8 mouse cellular contexts compared by ENCODE assay signal in the genomic region with DNA sequence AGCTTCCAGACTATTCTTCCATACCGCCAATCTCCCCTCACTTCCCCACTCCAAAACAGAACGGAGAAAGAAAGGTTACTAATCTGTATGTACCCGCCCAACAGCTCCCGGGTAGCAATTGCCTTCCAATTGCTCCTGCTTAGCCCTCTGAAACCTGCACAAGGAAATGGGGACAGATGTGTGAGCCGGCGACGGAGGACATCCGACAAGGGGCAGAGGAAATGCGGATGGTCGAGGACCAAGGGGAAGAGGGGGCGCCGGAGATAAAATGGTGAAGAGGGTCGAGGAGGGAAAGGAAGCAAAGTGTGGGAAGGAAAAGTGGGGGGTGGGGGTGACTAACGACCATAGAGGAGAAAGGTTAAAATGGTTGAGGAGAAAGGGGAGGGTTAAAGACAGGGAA. TPM values are rescaled to one million over a fixed set of nuclear protein-coding genes. Genes with fewer than 3 reads are reported as not detected.
DNase-seq lines count a peak whose midpoint lies in the region; ATAC-seq lines count a peak whose summit lies in the region.

No protein-coding gene starts in this region.

- ATAC-seq in kidney, embryonic 15.5 days (replicated peaks; ENCODE audit: low FRiP score), result 0 out of 2 replicates have a peak, but pooled peaks have one; percentile 12
- ATAC-seq in forebrain, embryonic 11.5 days (replicated peaks; ENCODE audit: low FRiP score), result 0 out of 2 replicates have a peak, but pooled peaks have one; percentile 4
- no peak for ATAC-seq in monocyte, adult 5-6 weeks (replicated peaks; ENCODE audit: insufficient number of reproducible peaks, low FRiP score, low TSS enrichment, poor library complexity, severe bottlenecking)

- 0 out of 2 replicates have a peak, but pooled peaks cover 3% of the 10 kb centered on the region for H3K9me3 ChIP-seq in kidney, embryonic 15.5 days (replicated peaks)
- no peaks in the 10 kb centered on the region for H3K9me3 ChIP-seq in forebrain, embryonic 11.5 days (ENCODE audit: control insufficient read depth, low read length)

- no peaks in the 10 kb centered on the region for H3K36me3 ChIP-seq in kidney, embryonic 15.5 days
- H3K36me3 ChIP-seq in forebrain, embryonic 11.5 days (ENCODE audit: control insufficient read depth, insufficient read depth, low read length), result no peaks in the 10 kb centered on the region; the same call in 1 of the 2 replicates

- peaks cover 16% of the 10 kb centered on the region for H3K4me1 ChIP-seq in kidney, embryonic 15.5 days
- no peaks in the 10 kb centered on the region for H3K4me1 ChIP-seq in forebrain, embryonic 11.5 days (replicated peaks; ENCODE audit: control insufficient read depth, insufficient read depth, low read length)

- H3K4me2 ChIP-seq in kidney, embryonic 15.5 days, result peak overlapping the region; percentile 65
- peak overlapping the region; percentile 76 for H3K4me2 ChIP-seq in forebrain, embryonic 11.5 days (ENCODE audit: low read depth, low read length, severe bottlenecking)

- H3K9ac ChIP-seq in kidney, embryonic 15.5 days, result peak overlapping the region; percentile 90
- peak overlapping the region; percentile 89 for H3K9ac ChIP-seq in forebrain, embryonic 11.5 days (ENCODE audit: low read length)

- peak overlapping the region; percentile 95 for H3K4me3 ChIP-seq in kidney, embryonic 15.5 days (replicated peaks)
- H3K4me3 ChIP-seq in forebrain, embryonic 11.5 days (ENCODE audit: low read depth, low read length), result peak overlapping the region; percentile 80

- no peaks in the 10 kb centered on the region for H3K27me3 ChIP-seq in kidney, embryonic 15.5 days
- H3K27me3 ChIP-seq in forebrain, embryonic 11.5 days (ENCODE audit: control insufficient read depth, insufficient read depth, low read length), result no peaks in the 10 kb centered on the region

- H3K27ac ChIP-seq in kidney, embryonic 15.5 days, result peak overlapping the region; percentile 95
- H3K27ac ChIP-seq in forebrain, embryonic 11.5 days (ENCODE audit: low read depth, low read length), result peak overlapping the region; percentile 81

- no peak for DNase-seq in kidney, adult 11 months
- DNase-seq in adipocyte (ENCODE audit: low spot score), result peak; percentile 19
- DNase-seq in forebrain, embryonic 11.5 days (ENCODE audit: low spot score), result peak; percentile 59
- DNase-seq in kidney, postnatal 4 days, result peak; percentile 38 to 46
- DNase-seq in naive thymus-derived CD4-positive, alpha-beta T cell, adult 2 months (ENCODE audit: low read depth), result peak; percentile 49
- DNase-seq in Muller cell, postnatal 12 days (ENCODE audit: inconsistent ontology term), result no peak

- 1% methylated on average over 14 of the region's 14 CpGs for WGBS in kidney, embryonic 15.5 days
- WGBS in forebrain, embryonic 11.5 days, result under 1% methylated on average over 14 of the region's 14 CpGs

RNA-seq across cellular contexts. Expression of a gene that starts 0.6 kb away (rescaled TPM):
- polyA plus RNA-seq in kidney, embryonic 15.5 days (2015; fragmentation: Nextera tagmentation; extraction: Ambion mirVana), result 10.6 and 12.2 TPM in 2 replicates
- 24.3 and 28.8 TPM in 2 replicates for polyA plus RNA-seq in forebrain, embryonic 11.5 days (2014; fragmentation: Nextera tagmentation; extraction: Ambion mirVana)
- total RNA-seq in monocyte, adult 5-6 weeks (2017), result 21.1 to 28.9 TPM (median 23.0 TPM) in 3 replicates

RNA-seq across cellular contexts. Expression of a gene that starts 27.7 kb away (rescaled TPM):
- polyA plus RNA-seq in kidney, embryonic 15.5 days (2015; fragmentation: Nextera tagmentation; extraction: Ambion mirVana), result 57.3 and 61.0 TPM in 2 replicates
- polyA plus RNA-seq in forebrain, embryonic 11.5 days (2014; fragmentation: Nextera tagmentation; extraction: Ambion mirVana), result 54.5 and 56.8 TPM in 2 replicates
- total RNA-seq in monocyte, adult 5-6 weeks (2017), result 5.1 to 9.4 TPM (median 8.6 TPM) in 3 replicates

Comparison
In these comparisons a context has a peak if more than half of its experiments do, and no peak if none do; other contexts are left out.
1. DNase-seq: peak in adipocyte (single experiment), forebrain, embryonic 11.5 days (single experiment), kidney, postnatal 4 days (2 of 2) and naive thymus-derived CD4-positive, alpha-beta T cell, adult 2 months (single experiment); none in kidney, adult 11 months (single experiment) and Muller cell, postnatal 12 days (single experiment).